Mouse (Mus musculus): ENCODE results near the gene 1700009N14Rik.

The 1700009N14Rik gene

GRCm38 (mm10) chr4:39450069-39450468 is at the start of gene 1700009N14Rik:
1700009N14Rik (plus strand) TSS chr4:39450295.
- no peak for DNase-seq

DNA sequence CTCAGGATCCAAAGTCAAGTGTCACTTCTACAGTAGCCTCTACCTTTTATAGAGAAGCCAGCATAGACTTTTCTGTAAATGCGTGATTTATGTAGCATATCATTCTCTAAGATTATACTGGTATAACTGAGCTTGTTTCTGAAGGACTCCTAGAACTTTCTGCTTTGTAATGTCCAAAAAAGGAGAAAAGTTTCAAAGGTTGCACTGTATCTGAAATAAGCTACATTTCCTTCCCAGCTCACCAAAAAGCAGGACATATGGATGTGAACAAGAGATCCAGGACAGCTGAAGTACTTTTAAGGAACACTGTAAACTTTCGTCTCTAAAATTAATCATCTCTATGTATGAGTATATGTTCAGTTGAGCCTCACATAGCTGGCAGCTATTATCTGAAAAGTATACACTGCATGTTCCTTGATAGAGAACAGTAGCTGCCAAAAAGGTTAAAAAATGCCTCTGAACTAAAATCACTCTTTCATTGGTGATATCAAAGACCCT is 12.2 kb upstream of the 1700009N14Rik start:
- no peak for DNase-seq

GRCm38 (mm10) chr4:39474291-39474690 is 24.2 kb downstream of the 1700009N14Rik start:
- DNase-seq = no peak

GRCm38 (mm10) chr4:39486393-39486792 is 36.3 kb downstream of the 1700009N14Rik start:
- no peak for DNase-seq

DNA sequence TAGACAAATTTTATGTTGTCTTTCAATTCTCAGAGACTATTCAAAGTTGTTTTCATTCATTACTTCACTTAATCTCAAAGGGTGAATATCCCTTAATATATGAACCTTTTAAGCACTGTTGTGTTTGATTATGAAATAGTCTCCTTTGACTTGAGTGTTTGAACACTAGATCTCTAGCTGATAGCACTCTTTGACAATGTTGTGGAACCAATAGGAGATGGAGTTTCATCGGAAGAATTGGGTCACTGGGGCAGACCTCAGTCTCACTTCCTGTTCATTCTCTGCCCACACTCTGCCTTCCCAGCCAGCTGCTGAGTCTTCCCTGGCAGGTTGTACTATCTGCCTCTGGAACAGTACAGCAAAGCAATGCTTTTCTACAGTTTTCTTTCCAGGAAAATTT is 43.5 kb downstream of the 1700009N14Rik start:
- no peak for DNase-seq

- DNase-seq = no peak
Measured at GRCm38 (mm10) chr4:39495875-39496274, 45.8 kb downstream of the 1700009N14Rik start.

All from cerebellum, adult 11-12 months (tissue).